Mouse (Mus musculus): ENCODE results near the gene Crb1. TPM values are rescaled to one million over a fixed set of nuclear protein-coding genes. Genes with fewer than 3 reads are reported as not detected.

Crb1 gene
- polyA plus RNA-seq, 1 experiment from 2014 or later: 0.07 TPM

DNA sequence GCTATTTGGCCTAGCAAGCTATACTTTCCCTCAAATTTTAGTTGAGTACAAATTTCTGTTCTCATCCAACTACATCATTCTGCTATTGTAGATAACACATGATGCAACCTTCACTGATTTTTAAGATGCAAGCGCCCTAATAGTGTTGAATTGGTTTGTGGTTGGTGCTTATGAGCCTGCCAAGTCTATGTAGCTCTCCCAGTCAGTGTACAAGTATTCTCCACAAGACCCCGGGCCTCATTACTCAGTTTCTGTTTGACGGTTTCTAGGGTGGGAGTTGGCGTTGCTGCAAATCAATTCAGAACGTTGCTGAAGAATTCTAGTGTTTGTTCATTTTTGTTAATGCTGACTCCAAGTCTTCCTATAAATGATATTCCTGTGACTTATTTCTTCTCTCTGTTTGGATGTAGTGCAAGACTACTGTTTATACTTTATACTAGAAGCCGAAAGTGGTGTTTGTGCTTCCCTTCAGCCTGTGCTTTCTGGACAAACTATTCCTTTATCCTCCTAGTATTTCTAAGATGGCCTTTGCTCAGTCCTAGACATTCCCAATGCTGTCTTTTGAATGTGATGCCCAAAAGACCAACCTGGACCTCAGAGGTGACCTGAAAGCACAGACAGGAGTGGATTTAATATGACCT lies 152.5 kb downstream of the Crb1 start:
- Histone ChIP-seq H3K4me1 (replicated peaks; ENCODE audit: control insufficient read depth, insufficient read depth, low read length) (no peaks in the 10 kb centered on the region; the same call in 1 of the 2 replicates), H3K27ac (ENCODE audit: low read depth, low read length) (no peak overlapping the region), H3K27me3 (replicated peaks; ENCODE audit: control insufficient read depth, insufficient read depth, low read length) (no peaks in the 10 kb centered on the region), H3K9me3 (ENCODE audit: control insufficient read depth, low read length) (no peaks in the 10 kb centered on the region), H3K4me2 (no peak overlapping the region), H3K9ac (ENCODE audit: low read depth, low read length) (no peak overlapping the region), H3K4me3 (ENCODE audit: low read depth, low read length) (no peak overlapping the region), H3K36me3 (ENCODE audit: control insufficient read depth, insufficient read depth, low read length) (no peaks in the 10 kb centered on the region)
- no peak for DNase-seq (ENCODE audit: low spot score)
- WGBS: 74% methylated on average over 6 of the region's 6 CpGs
- ATAC-seq (replicated peaks; ENCODE audit: low FRiP score): no peak

DNA sequence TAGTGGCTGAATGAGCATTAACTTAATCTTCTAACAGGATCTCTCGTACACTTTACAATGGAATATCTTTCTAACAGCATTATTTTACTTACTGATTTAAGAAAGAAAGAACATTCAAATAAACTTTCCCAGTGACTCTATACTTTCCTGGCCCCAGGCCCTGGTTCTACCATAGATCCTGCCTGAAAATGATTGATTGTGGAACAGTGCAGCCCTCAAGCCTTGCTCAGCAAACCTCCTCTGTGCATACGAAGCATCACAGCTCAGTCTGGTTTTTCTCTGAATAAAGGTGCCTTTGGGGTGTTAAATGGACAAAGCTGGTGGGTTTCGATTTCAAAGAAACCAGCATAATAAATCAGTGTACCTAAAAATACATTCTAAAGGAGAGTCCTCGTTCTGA lies 153.1 kb downstream of the Crb1 start:
- ATAC-seq (replicated peaks; ENCODE audit: low FRiP score): no peak
- Histone ChIP-seq H3K27me3 (replicated peaks; ENCODE audit: control insufficient read depth, insufficient read depth, low read length) (no peaks in the 10 kb centered on the region), H3K36me3 (ENCODE audit: control insufficient read depth, insufficient read depth, low read length) (no peaks in the 10 kb centered on the region), H3K9ac (ENCODE audit: low read depth, low read length) (no peak overlapping the region), H3K27ac (ENCODE audit: low read depth, low read length) (no peak overlapping the region), H3K4me3 (ENCODE audit: low read depth, low read length) (no peak overlapping the region), H3K9me3 (ENCODE audit: control insufficient read depth, low read length) (no peaks in the 10 kb centered on the region), H3K4me1 (replicated peaks; ENCODE audit: control insufficient read depth, insufficient read depth, low read length) (no peaks in the 10 kb centered on the region; the same call in 1 of the 2 replicates), H3K4me2 (no peak overlapping the region)
- 66% methylated on average over 4 of the region's 4 CpGs for WGBS
- DNase-seq (ENCODE audit: low spot score): no peak

DNA sequence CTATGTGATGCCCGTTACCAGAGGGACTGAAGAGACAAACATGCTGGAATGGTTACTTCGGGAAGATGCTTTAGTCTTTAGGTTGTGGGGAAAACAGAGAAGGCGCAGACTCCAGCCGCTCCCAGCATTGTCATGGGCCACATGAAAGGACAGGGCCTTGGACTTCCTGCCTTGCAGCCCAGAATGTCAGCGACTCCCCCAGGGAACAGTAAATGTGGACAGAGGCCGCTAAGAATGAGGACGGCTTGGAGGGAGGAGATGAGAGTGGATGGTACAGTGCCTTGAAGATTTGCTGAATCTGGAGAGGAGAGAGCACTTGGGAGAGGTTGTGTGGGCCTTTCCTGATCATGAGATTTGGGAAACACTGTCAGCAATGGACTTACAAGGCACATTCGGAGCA lies 161.6 kb downstream of the Crb1 start:
- Histone ChIP-seq H3K9ac (ENCODE audit: low read depth, low read length) (no peak overlapping the region), H3K4me3 (ENCODE audit: low read depth, low read length) (no peak overlapping the region), H3K9me3 (ENCODE audit: control insufficient read depth, low read length) (no peaks in the 10 kb centered on the region), H3K27me3 (replicated peaks; ENCODE audit: control insufficient read depth, insufficient read depth, low read length) (no peaks in the 10 kb centered on the region), H3K27ac (ENCODE audit: low read depth, low read length) (no peak overlapping the region), H3K4me1 (replicated peaks; ENCODE audit: control insufficient read depth, insufficient read depth, low read length) (no peaks in the 10 kb centered on the region), H3K4me2 (no peak overlapping the region), H3K36me3 (ENCODE audit: control insufficient read depth, insufficient read depth, low read length) (no peaks in the 10 kb centered on the region)
- ATAC-seq (replicated peaks; ENCODE audit: low FRiP score) (no peak), DNase-seq (ENCODE audit: low spot score) (no peak)
- 70% methylated on average over 8 of the region's 8 CpGs for WGBS

DNA sequence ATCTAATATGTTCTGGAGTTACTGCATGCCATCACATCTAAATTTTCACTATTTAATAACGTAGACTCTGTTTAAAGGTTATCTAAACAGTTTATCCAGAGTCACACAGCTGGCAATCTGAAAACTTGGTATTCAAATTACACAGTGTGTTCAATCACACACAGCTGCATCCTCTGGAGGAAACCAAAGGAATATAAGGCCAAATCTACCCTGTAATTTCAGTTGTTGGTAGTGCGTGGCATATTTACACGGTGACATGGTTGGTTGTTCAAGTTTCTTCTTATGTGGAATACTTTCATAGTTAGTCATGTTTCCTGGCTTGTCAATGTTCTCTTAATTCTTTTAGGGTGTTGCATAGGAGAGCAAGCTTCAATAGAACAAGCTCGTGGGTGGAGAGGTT lies 166.4 kb downstream of the Crb1 start:
- Histone ChIP-seq H3K4me2 (no peak overlapping the region), H3K9me3 (ENCODE audit: control insufficient read depth, low read length) (no peaks in the 10 kb centered on the region), H3K4me1 (replicated peaks; ENCODE audit: control insufficient read depth, insufficient read depth, low read length) (no peaks in the 10 kb centered on the region), H3K27ac (ENCODE audit: low read depth, low read length) (no peak overlapping the region), H3K4me3 (ENCODE audit: low read depth, low read length) (no peak overlapping the region), H3K27me3 (replicated peaks; ENCODE audit: control insufficient read depth, insufficient read depth, low read length) (no peaks in the 10 kb centered on the region), H3K36me3 (ENCODE audit: control insufficient read depth, insufficient read depth, low read length) (no peaks in the 10 kb centered on the region), H3K9ac (ENCODE audit: low read depth, low read length) (no peak overlapping the region)
- DNase-seq (ENCODE audit: low spot score): no peak
- ATAC-seq (replicated peaks; ENCODE audit: low FRiP score): no peak
- 75% methylated on average over 4 of the region's 4 CpGs for WGBS

DNA sequence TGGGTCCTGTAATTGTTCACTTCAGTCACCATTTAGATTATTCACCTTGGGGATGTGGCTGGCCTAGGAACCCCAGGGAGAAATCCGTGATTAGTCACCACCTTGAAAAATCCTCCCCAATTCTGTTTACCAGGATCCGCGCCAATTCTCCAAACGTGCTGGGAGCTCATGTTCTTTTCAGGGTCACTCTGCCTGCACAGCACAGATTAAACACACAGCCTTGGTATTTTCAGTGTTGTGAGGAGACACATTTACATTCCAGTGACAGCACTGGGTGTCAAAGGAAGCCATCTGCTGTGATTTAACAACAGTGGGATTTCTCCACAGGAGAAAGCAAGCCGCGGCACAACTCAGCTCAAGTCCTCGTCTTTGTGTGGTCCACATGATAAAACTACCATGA lies 167.1 kb downstream of the Crb1 start:
- Histone ChIP-seq H3K27ac (ENCODE audit: low read depth, low read length) (no peak overlapping the region), H3K4me1 (replicated peaks; ENCODE audit: control insufficient read depth, insufficient read depth, low read length) (no peaks in the 10 kb centered on the region), H3K9me3 (ENCODE audit: control insufficient read depth, low read length) (no peaks in the 10 kb centered on the region), H3K36me3 (ENCODE audit: control insufficient read depth, insufficient read depth, low read length) (no peaks in the 10 kb centered on the region), H3K27me3 (replicated peaks; ENCODE audit: control insufficient read depth, insufficient read depth, low read length) (no peaks in the 10 kb centered on the region), H3K9ac (ENCODE audit: low read depth, low read length) (no peak overlapping the region), H3K4me3 (ENCODE audit: low read depth, low read length) (no peak overlapping the region), H3K4me2 (no peak overlapping the region)
- WGBS: 49% methylated on average over 7 of the region's 7 CpGs
- DNase-seq (ENCODE audit: low spot score) (no peak), ATAC-seq (replicated peaks; ENCODE audit: low FRiP score) (no peak)

DNA sequence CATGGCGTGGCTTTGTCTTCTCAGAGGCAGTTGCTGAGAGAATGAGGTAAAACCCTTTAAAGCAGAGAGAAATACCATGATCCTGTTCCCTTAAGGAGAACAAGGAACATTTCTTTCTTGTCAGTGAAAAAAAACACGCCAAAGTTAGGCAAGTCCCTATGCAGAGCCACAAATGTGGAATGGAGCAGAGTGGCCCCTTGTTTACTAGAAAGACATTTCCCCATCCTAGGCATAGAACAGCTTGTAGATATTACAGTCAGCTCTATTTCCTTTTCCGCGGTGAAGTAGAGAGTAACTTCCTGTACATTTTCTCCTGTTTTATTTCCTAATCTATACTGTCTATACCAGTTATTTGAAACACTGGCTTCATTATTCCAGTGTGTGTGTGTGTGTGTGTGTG lies 170.6 kb downstream of the Crb1 start:
- Histone ChIP-seq H3K4me1 (replicated peaks; ENCODE audit: control insufficient read depth, insufficient read depth, low read length) (no peaks in the 10 kb centered on the region), H3K4me3 (ENCODE audit: low read depth, low read length) (no peak overlapping the region), H3K4me2 (no peak overlapping the region), H3K9me3 (ENCODE audit: control insufficient read depth, low read length) (no peaks in the 10 kb centered on the region), H3K36me3 (ENCODE audit: control insufficient read depth, insufficient read depth, low read length) (no peaks in the 10 kb centered on the region), H3K27me3 (replicated peaks; ENCODE audit: control insufficient read depth, insufficient read depth, low read length) (no peaks in the 10 kb centered on the region), H3K27ac (ENCODE audit: low read depth, low read length) (no peak overlapping the region), H3K9ac (ENCODE audit: low read depth, low read length) (no peak overlapping the region)
- WGBS: 71% methylated on average over 4 of the region's 4 CpGs
- ATAC-seq (replicated peaks; ENCODE audit: low FRiP score) (no peak), DNase-seq (ENCODE audit: low spot score) (no peak)

DNA sequence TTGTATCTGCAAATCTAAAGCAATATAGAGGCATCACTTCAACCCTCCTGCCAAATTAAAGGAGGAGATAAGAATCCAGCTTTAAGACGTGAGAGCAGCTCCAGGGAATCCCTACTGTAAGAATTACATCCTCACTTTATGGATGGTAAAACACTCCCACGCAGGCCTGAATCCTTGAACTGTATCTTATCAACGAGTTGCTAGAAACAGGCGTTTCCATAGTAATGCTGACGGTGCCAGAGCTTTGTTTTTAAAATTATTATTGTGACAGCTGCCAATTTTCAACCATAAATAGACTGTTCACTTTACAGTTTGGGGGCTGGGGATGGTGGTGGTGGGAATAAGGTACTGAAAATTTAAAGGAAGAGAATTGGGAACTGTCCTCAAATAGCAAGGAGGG lies 173.9 kb downstream of the Crb1 start:
- Histone ChIP-seq H3K4me1 (replicated peaks; ENCODE audit: control insufficient read depth, insufficient read depth, low read length) (no peaks in the 10 kb centered on the region), H3K36me3 (ENCODE audit: control insufficient read depth, insufficient read depth, low read length) (no peaks in the 10 kb centered on the region), H3K27me3 (replicated peaks; ENCODE audit: control insufficient read depth, insufficient read depth, low read length) (no peaks in the 10 kb centered on the region), H3K4me3 (ENCODE audit: low read depth, low read length) (no peak overlapping the region), H3K4me2 (no peak overlapping the region), H3K27ac (ENCODE audit: low read depth, low read length) (no peak overlapping the region), H3K9me3 (ENCODE audit: control insufficient read depth, low read length) (no peaks in the 10 kb centered on the region), H3K9ac (ENCODE audit: low read depth, low read length) (no peak overlapping the region)
- ATAC-seq (replicated peaks; ENCODE audit: low FRiP score): no peak
- 55% methylated on average over 5 of the region's 5 CpGs for WGBS
- DNase-seq (ENCODE audit: low spot score): no peak

DNA sequence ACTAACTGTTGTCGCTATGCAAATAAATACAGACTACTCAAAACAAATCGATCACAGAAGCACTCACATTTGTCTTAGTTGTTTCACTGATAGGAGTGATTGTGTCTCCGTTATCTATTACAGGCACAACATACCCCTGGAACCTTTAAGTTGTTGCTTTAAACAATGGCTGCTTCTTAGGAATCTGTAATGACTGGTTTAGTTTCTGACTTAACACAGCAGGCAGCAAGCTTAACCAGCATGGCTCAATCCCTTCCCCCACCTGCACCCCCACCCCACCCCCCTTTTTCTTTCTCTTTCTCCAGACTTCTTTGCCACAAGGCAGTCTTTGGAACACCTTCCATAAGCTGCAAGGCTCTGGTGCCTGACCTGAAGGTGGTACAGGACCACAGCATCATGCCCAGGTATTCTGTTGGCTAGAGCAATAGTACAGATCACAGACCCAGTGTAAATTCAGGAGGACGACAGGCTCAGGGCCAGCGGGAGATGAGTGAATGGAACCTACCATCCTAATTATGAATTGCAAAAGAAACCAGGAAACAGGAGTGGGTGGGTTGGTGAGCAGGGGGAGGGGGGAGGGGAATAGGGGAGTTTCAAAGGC lies 182.4 kb downstream of the Crb1 start:
- WGBS: 29% methylated on average over 5 of the region's 5 CpGs
- no peak for ATAC-seq (replicated peaks; ENCODE audit: low FRiP score)
- no peak for DNase-seq (ENCODE audit: low spot score)

DNA sequence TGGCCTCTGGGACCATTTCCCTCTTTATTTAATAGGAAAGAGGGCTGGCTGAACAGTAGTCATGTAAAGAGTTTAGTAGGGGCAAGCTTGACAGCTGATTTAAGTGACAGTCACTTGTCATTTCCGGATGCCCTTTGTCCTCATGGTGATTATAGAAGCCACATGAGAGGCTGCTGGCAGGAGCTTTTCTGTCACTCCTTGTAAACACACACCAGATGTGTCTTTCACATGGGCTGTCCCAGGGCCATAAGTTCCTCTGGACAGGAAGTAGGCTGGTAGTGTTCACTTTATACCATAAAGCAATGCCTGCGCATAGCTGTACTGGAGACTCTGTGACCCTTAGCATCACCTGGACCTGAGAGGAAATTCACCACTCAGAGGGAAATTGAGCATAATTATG lies 182.9 kb downstream of the Crb1 start:
- Histone ChIP-seq H3K9me3 (ENCODE audit: control insufficient read depth, low read length) (no peaks in the 10 kb centered on the region), H3K9ac (ENCODE audit: low read depth, low read length) (no peak overlapping the region), H3K36me3 (ENCODE audit: control insufficient read depth, insufficient read depth, low read length) (no peaks in the 10 kb centered on the region), H3K4me1 (replicated peaks; ENCODE audit: control insufficient read depth, insufficient read depth, low read length) (no peaks in the 10 kb centered on the region), H3K4me2 (no peak overlapping the region), H3K27ac (ENCODE audit: low read depth, low read length) (no peak overlapping the region), H3K27me3 (replicated peaks; ENCODE audit: control insufficient read depth, insufficient read depth, low read length) (no peaks in the 10 kb centered on the region), H3K4me3 (ENCODE audit: low read depth, low read length) (no peak overlapping the region)
- ATAC-seq (replicated peaks; ENCODE audit: low FRiP score): no peak
- DNase-seq (ENCODE audit: low spot score): no peak
- WGBS: 68% methylated on average over 2 of the region's 2 CpGs

More for the DNA sequence above, 182.4 kb downstream of the Crb1 start:
- Histone ChIP-seq H3K9me3 (ENCODE audit: control insufficient read depth, low read length) (no peaks in the 10 kb centered on the region), H3K36me3 (ENCODE audit: control insufficient read depth, insufficient read depth, low read length) (no peaks in the 10 kb centered on the region), H3K27ac (ENCODE audit: low read depth, low read length) (no peak overlapping the region), H3K27me3 (replicated peaks; ENCODE audit: control insufficient read depth, insufficient read depth, low read length) (no peaks in the 10 kb centered on the region), H3K4me3 (ENCODE audit: low read depth, low read length) (no peak overlapping the region), H3K4me1 (replicated peaks; ENCODE audit: control insufficient read depth, insufficient read depth, low read length) (no peaks in the 10 kb centered on the region), H3K4me2 (no peak overlapping the region), H3K9ac (ENCODE audit: low read depth, low read length) (no peak overlapping the region)

Measured in liver, embryonic 11.5 days (tissue).